Mouse (Mus musculus) left cerebral cortex, adult 18-20 months (tissue): ENCODE results near the gene Eif2b3. TPM values are rescaled to one million over a fixed set of nuclear protein-coding genes. Genes with fewer than 3 reads are reported as not detected.

Experiments used
- DNase-seq, 2 experiments: peaks; one replicate each; pipeline ENCODE4 v3.0.0; 2021 to 2022; ENCODE audit warnings: low spot score in 2 of 2, mixed read lengths in 1 of 2
- total RNA-seq, 2 experiments: library from RNA; stranded (reverse); gene quantifications; 2 replicates each; pipeline ENCODE4 v1.2.3; 2021

The Eif2b3 gene
- total RNA-seq, 2 experiments from 2014 or later = 18.8 to 20.6 TPM

GRCm38 (mm10) chr4:117122209-117122608 is 103.0 kb downstream of the Eif2b3 start:
- DNase-seq = no peak

DNA sequence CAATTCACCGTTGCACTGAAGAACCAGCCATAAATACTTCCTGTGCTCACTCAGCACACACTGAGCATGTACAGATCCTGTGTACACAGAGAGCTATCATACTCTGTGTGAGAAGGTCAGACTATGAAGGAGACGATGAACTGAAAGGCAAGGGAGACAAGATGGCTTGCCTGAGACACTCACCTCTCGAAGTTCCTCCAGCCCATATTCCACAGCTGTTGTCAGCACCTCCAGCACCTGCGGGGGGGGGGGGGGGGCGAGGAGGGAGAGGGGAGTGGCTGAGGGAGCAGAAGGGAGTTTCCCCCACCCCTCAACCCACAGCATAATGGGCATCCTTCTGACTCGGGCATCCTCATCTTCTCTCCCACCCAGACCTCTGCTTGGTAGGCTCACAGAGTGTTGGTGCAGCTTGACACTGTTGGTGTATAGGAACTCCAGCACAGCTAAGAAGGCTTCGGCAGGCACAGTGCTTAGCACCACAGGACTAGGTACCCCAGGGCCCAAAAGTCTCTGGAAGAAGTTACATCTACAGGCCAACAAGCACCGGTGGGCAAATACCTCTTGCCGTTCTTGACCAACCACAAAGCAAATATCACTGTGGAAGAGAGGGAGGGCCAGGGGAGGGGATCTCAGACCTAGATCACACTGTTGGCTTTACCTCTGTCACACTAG is 104.5 kb downstream of the Eif2b3 start:
- DNase-seq = no peak

DNA sequence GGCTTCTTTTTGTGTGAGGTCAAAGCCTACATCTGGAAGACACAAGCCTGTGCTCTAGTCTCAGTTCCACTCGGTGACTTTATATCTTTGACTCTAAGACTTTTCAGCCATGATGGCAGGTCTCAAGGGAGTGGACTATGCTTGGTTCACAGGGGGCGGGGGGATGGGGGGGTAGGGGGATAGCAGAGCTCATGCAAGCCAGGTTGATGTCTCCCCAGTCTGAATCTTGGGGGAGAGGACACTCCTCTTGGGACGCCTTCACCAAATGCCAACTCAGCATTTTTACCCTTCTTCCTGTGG is 105.0 kb downstream of the Eif2b3 start:
- no peak for DNase-seq

DNA sequence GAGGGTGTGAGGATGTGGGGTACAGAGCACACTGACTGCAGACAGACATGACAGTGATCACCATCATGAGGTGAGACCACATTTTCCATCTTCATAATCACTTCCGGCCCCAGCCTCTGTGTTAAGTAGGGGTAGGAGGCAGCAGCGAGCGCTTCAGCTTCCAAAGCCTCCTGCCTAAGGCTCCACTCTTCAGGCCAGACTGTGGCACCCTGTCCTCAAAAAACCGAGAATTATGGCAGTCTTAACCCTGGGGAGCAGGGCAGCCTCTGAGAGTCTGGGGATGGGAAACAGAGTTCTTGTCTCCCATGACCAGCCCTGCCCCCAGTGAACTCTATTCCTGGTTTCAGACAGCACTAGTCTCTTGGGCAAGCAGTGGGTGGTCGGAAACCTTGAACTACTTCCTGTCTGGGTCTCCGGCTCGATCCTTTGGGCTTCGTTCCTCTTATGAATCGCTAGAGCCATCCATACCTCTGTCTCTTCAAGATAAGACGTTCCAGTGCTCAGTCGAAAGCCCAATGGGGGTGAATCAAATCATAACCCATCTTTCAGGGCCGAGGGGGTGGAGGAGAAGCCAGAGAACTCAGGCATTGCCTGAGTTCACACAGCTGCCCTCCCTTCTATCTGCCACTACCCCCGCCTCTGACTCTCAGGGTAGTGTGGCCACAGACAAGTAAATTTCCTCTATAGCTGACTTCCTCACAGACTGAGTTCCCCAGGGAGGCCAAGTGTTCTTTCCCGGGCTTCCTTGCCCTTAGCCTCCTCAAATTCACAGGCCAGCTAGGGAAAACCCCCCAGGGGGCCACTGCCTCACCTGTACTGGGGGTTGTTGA is 105.5 kb downstream of the Eif2b3 start:
- no peak for DNase-seq

DNA sequence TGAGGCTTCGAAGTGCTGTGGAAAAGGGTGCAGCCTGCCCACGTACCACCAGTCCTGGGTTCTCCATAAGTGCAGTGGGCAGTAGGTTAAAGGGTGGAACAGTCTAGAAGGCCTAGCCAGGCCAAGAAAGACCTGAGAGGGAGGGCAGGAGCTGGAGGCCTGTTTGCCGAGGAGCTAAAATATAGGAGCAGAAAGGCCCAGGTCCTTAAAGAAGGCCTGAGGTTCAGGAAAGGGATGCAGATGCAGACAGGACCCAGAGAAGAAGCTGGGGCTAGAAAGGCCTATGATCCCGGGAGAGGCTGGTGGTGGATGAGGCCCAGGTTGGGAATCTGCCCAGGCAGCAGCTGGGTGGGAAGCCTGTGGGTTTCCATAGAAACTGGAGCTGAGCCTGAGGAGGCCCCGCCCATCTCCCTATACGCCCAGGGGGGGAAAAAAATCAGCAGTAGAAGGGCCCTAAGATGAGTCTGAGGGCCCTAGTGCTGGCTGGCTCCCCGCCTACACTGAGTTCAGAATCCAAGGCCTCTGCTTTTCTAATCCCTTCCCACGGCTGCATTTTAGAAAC is 106.2 kb downstream of the Eif2b3 start, which contains the start of gene Btbd19:
Gene Btbd19, minus strand, starts transcription at position 378 of the 562 bp plus-strand sequence.
- DNase-seq = peak; percentile 67 to 71

- DNase-seq = peak in 1 of 2 experiments; percentile 33
These were observed 106.9 kb downstream of the Eif2b3 start for GRCm38 (mm10) chr4:117125910-117126674.

GRCm38 (mm10) chr4:117126675-117127290 is 107.6 kb downstream of the Eif2b3 start, which contains the start of gene Tctex1d4:
TSS of gene Tctex1d4 (plus strand) at chr4:117126794.
- no peak for DNase-seq

- DNase-seq = no peak
These were observed 108.9 kb downstream of the Eif2b3 start for GRCm38 (mm10) chr4:117127991-117128686.

GRCm38 (mm10) chr4:117130790-117131189 is 111.6 kb downstream of the Eif2b3 start:
- no peak for DNase-seq

DNA sequence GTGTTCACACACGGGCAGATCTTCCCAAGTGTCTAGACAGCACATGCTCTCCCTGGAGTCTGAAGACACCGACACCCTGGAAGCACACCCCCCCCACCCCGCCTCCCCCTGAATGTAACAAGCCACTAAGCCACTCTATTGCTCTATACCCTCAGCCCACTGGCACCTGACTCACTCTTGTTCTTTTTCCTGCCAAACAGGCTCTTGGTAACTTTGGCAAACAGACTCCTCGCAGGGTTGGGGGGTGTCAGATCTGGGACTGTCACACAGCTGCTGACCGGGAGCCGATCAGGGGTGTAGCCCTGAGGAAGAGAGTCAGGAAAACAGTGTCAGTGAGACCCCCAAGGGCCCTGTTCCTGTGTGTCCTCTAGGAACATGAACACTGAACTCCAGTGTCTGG is 112.0 kb downstream of the Eif2b3 start:
- DNase-seq = no peak

DNA sequence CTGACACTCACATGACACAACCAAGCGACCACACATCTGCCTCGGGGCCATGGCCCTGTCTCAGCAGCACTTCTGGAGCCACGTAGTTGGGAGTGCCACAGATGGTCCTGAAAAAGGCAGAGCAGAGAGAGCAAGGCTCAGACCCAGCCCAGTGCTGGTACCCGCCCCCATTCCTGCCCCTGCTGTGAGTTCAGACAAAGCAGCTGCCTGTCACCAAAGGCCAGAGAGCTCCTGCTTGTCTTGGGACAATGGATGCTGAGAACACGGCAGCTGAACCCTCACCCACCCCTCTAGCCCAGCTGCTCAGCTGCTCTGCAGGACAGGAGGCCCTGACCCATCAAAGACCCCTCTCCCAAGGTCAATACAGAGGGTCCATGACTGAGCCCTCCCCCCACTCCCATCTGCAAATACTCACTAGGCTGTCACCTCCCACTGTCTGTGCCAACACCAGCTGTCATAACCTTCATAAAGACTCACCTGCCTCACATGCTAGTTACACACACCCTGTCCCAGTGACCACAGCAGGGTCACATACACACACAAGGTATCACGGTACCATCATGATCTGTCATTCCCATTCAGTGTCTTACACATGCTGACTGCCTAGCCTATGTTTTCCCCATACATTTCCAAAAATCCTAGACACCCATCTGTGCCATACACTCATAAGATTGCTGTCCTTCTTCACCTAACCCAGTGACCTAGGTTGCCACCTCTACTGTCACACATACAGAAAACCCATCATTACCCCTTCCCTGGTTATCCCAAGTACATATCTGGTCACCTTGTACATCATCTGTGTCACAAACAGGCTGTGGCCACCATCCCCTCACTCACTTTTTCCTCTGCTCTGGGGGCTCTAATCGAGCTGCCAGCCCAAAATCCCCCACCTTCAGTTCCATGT is 112.9 kb downstream of the Eif2b3 start:
- DNase-seq = no peak

DNA sequence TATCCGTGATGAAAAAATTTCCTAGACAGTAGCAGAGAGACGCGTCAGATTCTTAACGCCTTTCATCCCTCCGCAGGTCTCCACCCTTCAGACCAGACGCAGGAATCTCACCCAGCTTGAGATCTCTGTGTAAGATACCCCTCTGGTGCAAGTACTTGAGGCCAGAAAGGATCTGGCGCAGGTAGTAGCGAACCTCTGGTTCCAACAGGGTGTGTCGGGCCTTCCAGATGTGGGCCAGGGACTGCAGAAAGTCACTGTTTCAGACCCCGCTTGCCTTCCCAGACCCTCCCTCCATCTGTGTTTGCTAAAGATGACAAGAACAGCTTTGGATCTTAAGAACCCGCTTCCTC is 113.6 kb downstream of the Eif2b3 start:
- no peak for DNase-seq

DNA sequence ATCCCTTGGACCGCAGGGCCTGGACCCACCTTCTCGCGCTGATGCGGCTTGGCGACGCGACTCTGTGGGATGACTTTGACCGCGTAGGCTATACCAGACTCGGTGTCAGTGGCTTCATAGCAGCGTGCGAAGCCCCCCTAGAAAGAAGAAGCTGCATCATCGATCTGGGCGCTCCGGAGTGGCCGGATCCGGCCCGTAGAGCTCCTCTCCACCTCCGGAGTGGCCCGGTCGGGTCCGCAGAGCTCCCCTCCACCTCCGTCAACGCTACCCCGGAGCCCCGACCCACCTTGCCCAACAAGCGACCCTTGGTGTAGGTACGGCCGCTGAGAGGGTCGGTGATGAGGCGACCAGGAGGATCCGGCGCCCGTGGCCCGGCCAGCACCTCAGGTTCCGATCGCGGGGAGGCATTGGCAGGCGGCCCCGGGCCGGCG is 114.2 kb downstream of the Eif2b3 start:
- DNase-seq = no peak

DNA sequence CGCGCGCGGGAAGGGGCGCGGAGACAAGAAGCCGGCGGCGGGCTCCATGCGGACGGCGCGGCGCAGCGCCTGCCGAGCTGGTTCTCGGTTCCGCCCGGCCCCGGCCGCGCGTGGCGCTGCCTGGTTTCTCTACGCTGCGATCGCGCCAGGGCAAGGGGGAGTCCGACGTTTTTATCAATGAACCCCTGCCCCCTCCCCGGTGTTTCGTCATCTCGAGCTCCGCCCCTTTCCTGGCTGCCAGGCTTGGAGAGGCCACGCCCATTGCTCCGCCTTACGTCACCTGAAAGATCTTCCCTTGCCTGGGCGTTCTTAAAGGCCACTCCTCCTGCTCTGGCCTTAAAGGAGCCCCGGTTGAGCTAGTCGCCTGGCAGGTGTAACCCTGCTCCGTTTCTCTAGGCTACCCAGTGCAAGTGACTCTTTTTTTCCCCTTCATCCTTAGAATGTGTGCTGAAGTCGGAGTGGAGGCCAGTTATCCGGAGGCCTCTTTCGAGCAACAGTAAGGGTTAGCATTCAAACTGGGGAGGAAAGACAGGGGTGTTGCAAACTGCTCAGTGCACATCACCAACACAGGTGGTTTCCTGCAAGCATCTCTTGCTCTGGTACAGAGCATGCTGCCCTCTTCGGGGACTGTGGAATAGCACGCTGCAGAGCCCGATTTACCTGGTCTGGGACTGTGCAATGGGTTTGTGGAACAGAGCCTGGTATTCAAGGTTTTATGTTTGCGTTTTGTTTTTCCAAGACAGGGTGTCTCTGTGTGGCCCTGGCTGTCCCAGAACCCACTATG is 114.8 kb downstream of the Eif2b3 start, which contains the start of gene Plk3:
Gene Plk3, minus strand, starts transcription at position 147 of the 784 bp plus-strand sequence.
- DNase-seq = peak; percentile 97

DNA sequence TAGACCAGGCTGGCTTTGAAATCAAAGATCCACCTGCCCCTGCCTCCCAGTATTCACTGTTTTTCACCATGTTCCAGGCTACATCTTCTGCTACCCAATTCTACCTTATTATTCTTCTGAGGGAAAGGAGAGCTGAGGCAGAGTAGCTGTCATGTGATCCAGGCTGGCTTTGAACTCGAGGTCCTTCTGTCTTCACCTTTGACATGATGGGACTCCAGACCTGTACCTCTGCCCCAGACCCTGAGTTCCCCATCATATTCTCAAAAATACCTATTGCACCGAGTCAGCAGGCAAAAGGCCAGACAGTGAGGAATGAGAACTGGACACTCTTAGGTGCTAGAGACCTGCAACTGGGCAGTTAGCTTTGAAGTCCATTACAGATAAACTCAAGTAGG is 115.4 kb downstream of the Eif2b3 start:
- DNase-seq = no peak

GRCm38 (mm10) chr4:117136034-117136433 is 116.8 kb downstream of the Eif2b3 start:
- DNase-seq = no peak
